Mouse (Mus musculus): Measurements from ENCODE around the gene Olfr520.
A peak's percentile ranks its signal among the peaks of the same experiment; 100 is the strongest.
"Not testable (repeated sequence)": the region's sequence is repeated elsewhere in the genome, so short reads cannot be mapped to it uniquely, and the experiment has no call there.

The Olfr520 gene

DNA sequence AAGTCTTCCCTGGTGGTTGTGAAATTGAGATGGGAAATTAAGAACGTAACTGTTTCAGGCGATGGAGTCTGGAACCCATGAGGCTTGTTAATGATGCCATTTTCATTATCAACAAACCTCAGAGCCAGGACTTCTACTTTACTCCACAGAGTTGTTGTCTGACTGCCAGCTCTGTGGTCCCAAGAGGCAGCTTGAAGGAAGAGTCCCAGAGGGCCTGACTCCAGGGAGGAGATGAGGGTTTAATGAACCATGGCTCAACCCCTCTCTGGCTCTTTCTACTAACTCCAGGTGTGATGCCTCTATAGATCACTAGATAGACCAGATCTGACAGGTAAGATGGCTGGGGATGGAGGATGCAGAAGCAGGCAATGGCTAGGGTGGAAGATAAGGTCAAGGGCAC is at the start of gene Olfr520:
TSS of gene Olfr520 (plus strand) at position 301 of the 400 bp plus-strand sequence.
- DNase-seq (ENCODE audit: low read depth, low spot score), result no peak

DNA sequence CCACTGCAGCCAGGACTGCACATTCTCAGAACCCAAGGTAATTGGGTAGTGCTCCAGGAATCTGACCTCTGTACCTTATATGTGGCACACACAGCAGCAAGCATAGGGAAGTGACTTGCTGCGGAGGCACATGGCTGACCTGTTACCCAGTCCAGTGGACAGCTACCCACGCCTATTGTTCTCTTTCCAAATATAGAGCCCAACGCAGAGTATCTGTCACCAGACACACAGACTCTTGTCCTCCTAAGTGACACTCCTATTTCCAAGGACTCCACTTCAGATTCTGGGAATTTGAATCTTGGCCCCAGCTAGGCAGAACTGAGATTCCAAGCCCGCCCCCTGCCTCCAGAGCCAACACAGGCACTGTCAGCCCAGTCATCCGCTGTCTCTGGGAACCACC is 49.3 kb upstream of the Olfr520 start:
- no peak for DNase-seq (ENCODE audit: low read depth, low spot score)

DNA sequence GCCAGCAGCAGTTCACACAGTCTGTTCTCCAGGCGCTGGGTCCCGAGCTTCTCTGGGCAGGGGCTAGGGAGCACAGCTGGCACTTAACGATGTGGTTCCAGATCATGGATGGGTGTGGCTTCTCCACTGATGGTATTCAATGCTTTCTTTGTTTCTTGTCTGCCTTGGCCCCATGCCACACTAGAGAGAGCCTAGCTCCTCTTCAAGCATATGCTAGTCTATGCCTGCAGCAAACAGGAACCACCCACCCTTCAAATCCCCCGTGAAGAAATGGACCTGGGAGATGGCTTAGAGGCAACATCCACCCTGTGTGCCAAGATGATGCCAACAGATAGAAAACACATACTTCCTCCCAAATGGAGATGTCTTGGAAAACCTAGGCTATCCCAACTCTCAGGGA is 46.0 kb upstream of the Olfr520 start:
- DNase-seq (ENCODE audit: low read depth, low spot score), result peak; percentile 36

DNA sequence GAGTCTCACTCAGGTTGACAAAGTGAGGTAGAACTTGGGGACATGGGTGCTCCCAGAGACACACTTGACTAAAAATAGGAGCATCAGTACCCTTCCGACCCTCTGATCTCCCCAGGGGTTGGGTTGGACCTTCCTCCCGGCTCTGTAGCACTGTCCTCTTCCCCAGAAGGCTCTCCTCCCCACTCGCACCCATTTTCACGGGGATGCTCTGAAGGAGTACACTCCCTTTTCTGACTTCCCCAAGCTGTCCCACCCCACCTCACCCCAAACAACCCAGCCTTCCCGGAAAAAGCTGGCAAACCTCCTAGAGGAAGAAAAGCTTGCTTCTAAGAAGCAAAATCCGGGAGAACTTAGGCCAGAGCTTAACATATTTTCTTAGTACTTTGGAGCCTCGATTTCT is 39.3 kb upstream of the Olfr520 start:
- no peak for DNase-seq (ENCODE audit: low read depth, low spot score)

DNA sequence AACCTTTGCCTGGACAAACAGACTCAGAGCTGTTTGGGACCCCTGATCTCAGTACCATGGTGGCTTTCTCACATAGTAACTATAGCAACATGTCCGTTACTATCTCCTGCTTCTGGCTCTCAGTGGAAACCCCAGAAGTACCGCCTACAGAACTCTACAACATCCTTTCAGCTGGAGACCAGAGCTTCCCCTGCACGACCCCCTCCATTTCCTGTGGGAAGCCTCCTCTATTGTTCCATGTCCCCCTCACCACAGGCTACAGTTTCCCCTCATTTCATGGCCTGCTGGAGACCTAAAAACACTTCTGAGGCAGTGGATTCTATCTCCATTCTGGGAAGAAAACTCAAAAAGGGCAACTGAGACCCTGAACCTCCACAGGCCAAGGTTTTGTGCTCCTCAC is 37.7 kb upstream of the Olfr520 start:
- DNase-seq (ENCODE audit: low read depth, low spot score), result no peak

DNA sequence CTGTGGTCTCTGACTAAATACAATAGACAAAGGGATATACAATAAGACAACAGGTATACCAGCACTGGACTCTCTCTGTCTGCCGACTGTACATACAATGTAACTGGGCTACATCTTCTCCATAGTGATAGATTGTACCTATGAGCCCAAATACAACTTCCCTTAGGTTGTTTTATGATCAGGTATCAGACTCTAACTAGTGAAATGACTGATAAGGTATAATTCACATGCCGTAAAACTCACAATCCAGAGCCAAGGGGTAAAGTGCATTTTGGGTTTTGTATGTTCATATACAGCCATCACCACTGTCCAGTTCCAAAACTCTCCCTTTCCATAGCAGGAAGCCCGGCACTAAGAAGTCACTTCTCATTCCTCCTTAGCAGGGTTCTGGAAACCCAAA is 36.7 kb upstream of the Olfr520 start:
- no peak for DNase-seq (ENCODE audit: low read depth, low spot score)

DNA sequence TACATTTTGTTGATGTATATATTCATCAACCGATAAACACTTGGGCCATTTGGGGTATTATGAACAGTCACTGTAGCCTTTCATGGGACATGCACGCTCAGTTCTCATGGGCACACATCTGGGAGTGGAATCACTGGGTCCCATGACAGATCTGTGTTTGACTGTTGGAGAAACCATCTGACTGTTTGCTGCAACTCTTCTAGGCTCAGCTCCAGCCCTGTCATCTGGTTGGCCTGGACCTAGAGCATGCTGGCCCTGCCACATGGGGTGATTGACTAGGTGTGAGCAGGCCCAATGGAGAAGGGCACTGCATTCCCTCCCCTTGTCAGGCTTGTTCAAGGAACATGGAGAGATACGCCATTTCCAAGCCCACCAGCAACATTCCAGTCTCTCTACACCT is 36.1 kb upstream of the Olfr520 start:
- DNase-seq (ENCODE audit: low read depth, low spot score), result no peak

DNA sequence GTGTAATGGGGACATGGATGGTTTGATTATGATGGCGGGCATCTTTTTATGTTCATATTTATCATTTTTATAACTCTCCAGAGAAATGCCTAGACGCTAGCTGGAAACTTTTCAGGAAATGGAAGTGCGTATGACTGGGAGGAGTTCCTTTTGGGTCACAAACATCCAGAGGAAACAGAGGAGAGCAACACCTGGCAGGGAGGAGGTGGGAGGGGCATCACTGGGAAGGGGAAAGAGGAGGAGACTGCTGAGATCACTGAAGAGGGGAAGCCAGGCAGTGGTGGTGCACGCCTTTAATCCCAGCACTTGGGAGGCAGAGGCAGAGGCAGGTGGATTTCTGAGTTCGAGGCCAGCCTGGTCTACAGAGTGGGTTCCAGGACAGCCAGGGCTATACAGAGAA is 35.6 kb upstream of the Olfr520 start:
- not testable (repeated sequence) for DNase-seq (ENCODE audit: low read depth, low spot score)

DNA sequence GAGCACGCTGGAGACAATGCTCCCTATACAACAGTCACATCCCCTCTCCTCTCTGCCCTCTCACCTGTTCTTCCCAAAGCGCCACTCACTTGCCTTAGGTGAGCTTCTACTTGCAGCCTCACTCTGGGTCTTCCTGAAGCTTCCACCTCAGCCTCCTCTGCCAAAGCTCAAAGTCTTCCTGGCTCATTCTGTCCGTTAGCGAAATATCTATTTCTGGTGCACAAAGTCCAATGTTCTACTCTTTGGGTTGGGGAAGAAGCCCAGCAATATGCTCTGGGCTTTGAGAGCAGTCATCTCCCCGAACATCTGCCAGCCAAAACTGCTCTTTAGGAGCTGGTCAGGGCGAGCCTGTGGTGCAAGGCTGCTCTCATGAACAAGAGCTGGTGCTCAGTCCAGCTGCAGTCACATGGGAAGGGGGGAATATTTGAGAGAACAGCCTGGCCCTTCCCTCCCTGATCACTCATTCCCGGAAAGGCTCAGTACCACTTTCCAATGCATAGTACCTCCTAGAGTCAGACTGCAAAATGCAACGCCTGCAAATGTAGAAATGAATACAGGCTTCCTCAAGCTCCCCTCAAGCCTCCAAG is 34.5 kb upstream of the Olfr520 start:
- DNase-seq (ENCODE audit: low read depth, low spot score), result no peak

DNA sequence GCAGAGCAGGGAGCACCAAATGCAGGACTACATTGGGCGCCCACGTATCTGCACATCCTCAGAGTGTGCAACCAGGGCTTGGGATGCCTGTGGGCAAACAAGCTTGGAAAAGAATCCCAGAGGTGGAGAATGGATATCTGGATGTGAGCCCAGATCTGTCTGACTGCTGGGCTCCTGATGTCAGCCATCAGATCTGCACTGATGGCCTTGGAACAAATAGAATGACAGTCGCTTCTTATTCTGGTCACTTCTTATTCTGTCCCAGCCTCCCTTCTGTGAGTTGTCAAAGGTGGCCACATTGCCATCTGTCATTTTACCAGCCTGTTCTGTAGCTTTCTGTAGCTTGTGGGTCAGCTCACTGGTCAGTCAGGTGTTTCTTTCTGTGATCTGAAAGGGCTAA is 31.5 kb upstream of the Olfr520 start:
- DNase-seq (ENCODE audit: low read depth, low spot score), result no peak

DNA sequence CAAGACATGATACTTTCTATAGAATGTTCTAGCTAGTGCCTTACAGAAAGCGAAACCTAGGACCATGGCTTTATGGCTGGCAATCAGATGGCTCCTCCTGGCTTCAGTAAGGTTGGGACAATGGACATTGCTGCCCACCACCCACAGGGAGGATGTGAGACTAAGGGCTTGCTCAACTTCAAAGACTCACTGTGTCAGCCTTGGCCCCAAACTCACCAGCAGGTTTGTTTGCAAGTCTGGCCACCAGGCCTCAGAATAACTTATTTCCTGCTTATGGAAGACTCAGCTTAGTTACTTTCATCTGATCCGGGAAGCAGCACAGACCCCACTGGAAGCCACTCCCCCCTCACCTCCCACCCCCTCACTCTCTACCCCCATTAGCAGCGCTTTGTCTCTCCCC is 31.0 kb upstream of the Olfr520 start:
- no peak for DNase-seq (ENCODE audit: low read depth, low spot score)

DNA sequence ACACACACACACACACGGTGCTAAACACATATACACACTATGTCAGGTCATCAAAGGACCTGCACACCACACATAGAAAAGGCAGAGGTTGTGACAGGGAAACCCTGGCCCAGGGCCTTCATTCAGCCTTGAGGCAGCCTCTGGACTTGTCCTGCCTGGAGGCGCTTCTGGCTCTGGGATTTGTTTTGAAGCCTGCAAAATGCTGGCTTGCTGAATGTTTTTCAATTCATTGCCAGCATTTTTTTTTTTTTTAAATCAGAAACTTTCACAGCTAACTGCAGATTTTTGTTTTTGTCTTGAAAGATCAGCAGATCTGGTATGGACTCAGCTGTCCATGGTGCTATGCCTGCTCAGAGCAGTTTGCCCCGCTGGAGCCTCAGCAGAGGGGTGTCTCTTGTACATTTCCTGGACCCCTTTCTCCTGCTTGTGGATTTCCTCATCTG is 30.3 kb upstream of the Olfr520 start:
- no peak for DNase-seq (ENCODE audit: low read depth, low spot score)

DNA sequence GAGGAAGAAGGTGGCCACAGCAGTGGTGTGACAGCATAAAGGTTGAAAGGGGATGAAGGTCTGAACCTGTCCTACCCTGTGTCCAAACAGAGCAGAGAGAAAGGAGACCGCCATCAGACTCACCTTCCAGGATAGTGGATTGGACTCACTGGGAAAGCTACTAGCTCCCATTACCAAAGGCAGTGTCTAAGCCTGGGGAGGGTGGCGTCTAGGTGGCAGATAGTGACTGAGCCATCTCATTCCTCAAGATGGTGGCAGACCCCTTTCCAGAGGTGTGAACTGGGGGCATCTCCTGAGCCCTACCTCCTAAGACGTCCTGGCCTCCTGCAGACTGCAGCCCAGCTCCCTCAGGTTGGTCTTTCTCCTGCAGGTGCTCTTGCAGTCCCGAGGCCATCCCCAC is 29.4 kb upstream of the Olfr520 start:
- no peak for DNase-seq (ENCODE audit: low read depth, low spot score)

DNA sequence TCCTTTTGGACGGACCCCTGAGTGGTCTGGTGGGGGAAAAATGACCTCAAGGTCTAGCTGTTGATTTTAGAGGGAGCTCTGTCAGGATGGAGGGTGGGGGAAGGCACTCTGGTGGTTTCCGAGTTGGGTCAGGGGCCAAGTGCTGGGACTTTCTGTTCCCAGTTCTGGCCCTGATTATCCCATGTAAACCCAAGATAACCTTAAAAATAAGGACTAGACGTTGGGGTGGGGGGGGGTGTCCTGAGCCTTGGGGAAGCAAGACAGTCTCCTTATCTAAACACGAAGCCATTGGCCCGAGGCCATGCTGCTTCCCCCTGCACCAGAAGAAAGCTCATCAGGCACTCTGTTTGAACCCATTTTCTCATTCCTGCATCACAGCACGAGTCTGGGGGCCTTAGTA is 27.9 kb upstream of the Olfr520 start:
- DNase-seq (ENCODE audit: low read depth, low spot score), result no peak

DNA sequence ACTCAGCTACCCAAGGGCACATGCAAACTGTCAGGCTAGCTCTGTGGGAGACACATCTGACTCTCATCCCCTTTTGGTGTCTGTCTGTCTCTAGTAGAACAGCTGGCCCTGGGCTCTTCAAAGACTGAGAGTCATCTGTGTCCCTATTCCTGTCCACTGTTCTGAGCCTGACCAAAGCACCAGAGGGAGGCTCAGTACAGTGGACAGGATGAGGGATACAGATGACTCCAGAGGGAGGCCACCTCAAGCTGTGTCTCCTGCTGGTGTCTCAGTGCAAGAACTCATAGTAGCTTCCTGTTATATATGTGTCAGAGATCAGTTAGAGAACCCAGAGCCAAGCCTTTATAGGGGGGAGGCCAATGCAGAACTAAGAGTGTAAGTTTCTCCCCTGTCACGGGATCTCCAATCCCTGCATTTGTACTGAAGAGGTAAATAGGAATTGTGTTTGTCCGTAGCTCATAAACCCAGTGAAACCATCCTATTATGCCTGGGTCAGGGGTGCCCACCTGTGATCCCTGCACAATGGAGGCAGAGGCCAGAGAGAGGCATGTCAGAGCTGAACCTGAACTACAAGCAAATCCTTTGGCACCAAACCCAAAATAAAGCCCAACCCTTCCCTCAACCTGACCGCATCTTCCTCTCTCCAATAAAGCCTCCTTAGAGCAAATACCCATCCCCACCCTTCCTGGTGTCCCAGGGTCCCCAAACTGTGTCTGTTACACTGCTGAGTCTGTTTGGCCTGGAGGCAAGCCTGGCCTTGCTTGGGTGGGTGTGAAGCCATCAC is 25.1 kb upstream of the Olfr520 start:
- DNase-seq (ENCODE audit: low read depth, low spot score), result no peak

DNA sequence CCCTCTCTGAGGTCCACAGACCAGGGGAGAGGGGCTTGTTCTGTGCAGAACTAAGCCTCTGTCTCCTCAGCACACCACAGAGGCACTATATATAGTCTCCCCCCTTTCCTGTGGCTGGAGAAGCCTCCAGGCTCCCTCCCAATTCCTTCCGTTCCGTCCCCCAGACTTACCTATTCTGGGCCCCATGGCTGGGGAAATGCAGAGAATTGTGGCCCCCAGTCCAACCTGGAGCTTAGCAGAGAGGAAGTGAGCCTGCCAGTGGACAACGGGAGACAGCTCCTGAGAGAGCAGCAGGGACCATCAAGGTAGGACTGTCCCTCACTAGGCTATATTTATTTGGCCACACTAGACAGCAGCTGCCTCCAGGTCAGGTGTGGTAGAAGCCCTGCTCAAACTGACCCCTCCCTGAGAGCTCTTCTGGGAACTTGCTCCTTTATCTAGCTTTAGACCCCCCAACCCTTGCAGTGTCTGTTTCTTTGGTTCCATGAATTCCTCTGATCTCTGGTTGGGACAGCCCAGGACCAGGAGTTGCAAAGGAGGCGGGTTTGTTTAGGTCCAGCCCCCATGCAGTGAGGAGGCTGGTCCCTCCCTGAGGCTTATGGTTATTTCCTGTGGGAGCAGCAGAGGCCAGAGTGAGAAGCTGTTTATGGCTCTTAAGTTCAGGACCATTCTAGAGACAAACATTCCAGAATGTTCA is 23.6 kb upstream of the Olfr520 start:
- no peak for DNase-seq (ENCODE audit: low read depth, low spot score)

DNA sequence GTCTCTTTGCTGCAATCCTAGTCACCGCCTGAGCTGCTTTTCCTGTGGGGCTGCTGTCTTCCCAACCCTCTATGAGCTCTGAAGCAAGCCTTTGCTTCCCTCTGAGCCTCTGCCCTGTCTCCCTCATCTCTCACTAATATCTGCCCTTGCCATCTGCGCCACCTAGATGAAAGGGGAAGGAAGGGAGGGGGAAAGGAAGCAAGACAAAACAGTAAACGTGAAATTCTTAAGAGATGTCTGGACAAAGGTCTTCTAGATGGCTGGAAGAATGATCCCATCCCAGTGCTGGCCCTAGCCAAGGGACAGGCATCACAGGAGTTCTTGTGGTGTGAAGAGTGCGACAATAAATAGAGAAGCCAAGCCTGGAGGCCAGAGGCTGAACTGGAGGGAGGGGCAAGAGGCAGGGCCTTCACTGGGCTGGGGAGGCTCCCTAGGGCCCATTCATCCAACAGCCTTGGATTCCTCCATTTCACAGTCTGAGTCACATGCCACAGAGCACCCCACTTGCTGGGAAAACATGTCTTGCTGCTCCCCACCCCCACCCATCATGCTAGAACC is 23.0 kb upstream of the Olfr520 start:
- DNase-seq (ENCODE audit: low read depth, low spot score), result no peak

DNA sequence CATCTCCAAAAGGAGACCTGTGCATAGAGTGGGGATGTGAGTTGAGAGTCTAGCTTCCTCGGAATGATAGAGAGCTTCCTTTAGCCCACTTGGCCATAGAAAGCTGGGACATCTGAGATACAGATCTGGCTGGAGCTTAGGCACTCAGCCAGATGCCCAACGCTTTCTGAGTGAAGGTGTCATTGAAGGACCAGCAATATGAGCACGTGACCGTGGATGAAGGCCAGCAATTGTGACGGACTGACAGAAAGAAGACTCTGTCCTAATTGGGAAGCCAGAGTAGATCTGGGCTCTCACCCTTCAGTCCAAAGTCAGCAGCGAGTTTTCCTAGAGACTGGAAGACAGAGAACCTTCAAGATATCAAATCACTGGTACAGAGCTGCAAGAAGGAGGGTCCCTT is 22.4 kb upstream of the Olfr520 start:
- no peak for DNase-seq (ENCODE audit: low read depth, low spot score)

DNA sequence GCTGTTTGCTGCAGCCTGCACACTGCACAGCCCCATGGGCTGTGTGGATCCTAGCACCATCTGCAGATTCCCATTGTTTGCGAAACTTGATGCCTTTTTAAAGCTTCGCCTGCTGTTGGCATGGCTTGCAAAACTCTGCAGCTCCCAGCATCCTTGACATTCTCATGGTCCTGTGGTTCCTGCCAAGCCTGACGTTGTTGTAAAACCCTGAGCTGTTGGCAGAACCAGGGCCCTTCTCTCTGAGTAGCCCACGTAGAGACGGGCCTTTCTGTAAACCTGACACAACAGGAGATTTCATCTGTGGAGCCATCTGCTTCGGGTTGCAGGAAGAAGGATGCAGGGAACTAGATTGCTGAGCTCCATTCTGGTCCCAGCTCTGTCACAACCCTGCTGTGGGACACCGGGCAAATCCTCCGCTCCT is 21.8 kb upstream of the Olfr520 start:
- DNase-seq (ENCODE audit: low read depth, low spot score), result peak; percentile 96

DNA sequence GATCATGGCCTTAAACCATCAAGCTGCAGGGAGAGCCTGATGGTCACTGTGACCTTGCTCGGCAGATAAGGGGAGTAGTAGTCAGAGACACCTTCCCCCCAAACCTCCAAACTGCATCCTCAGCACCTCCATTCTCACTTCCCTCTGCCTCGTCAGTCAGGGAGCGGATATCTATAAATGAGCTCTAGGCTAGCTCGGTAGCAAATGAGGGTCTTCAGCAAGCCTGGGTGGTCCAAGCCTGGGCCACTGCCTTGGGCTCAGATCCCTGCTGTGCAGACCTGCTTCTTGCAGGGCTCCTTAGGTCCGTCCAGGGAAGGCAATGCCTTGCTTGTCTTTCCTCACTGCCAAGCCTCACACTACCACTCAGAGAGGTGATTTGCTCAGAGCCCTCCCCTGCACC is 21.3 kb upstream of the Olfr520 start:
- no peak for DNase-seq (ENCODE audit: low read depth, low spot score)

DNA sequence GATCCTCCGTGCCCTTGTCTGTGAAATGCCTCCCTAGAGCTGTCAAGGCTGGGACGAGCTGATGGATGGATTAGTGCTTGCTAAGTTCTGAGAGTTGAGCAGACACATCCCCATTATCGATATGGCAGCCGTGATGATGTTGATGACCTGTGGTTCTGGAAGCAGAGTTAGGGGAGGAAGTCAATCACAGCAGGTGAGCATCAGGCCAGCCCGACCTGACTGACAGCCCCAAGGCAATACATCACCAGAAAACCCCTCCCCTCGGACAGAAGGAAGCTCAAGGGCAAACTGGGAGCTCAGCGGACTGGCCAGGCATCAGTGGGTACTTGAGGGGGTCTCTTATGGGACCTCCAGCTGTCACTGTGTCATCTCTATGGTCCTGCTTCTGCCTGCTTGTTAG is 20.1 kb upstream of the Olfr520 start:
- no peak for DNase-seq (ENCODE audit: low read depth, low spot score)

DNA sequence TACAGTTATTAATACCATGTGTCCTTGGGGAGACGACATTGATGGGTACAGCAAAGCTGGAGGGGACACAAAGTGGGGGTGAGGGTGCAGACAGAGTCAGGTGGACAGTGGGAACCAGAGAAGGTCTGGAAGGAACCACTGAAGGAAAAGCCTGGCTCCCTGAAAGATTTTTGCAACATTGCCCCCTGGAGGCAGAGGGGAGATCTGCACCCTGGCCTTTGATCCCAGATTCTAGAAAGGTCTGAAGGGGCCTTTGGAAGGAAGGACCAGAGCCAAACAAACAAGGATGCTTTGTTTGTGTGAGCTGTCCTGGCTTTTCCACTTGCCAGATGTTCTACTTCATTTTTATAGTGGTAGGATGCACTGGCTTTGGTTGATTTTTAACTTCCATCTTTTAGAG is 19.6 kb upstream of the Olfr520 start:
- no peak for DNase-seq (ENCODE audit: low read depth, low spot score)

DNA sequence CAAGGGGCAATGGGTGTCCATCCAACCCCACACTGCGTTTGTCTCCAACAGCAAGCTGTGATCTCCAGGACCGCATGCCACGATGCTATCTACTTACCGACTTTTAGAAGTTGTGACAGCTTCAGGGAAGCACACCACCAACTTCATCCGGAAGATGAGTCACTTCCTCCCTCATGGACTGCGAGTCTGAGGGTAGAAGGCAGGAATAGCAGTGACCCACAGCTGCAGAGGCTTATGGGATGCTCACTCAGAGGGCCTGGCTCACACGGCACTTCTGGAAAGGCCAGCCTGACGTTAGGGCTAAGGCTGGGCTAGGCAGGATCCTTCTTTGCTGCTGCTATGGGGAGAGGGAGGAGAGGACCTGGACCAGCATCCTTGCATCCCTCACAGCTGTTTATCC is 18.9 kb upstream of the Olfr520 start, which contains the start of gene Slco2b1:
TSS of gene Slco2b1 (minus strand) at position 175 of the 400 bp plus-strand sequence.
- DNase-seq (ENCODE audit: low read depth, low spot score), result no peak
